Mouse (Mus musculus) kidney, embryonic 14.5 days (tissue): ENCODE measurements around the gene 5730522E02Rik. TPM values are rescaled to one million over a fixed set of nuclear protein-coding genes. Genes with fewer than 3 reads are reported as not detected.

Experiments
- ATAC-seq: fragments of 200-750 bp; cut with Nextera tagmentation; 2 replicates; pipeline ENCODE4 v1.8.0; 2017; ENCODE audit warnings: moderate number of reproducible peaks, mild to moderate bottlenecking, moderate TSS enrichment, moderate library complexity; ENCODE audit not compliant: low FRiP score, low TSS enrichment
- H3K27ac ChIP-seq: fragments of 300-500 bp; sonication (generic); 2 replicates; pipeline ENCODE4 v1.5.1; 2014; ENCODE audit warnings: low read depth, mild to moderate bottlenecking, low read length, moderate library complexity, mixed read lengths
- H3K27me3 ChIP-seq: fragments of 300-500 bp; sonication (generic); 2 replicates; pipeline ENCODE4 v1.6.1; 2014; ENCODE audit warnings: mild to moderate bottlenecking, low read length; ENCODE audit not compliant: control insufficient read depth, insufficient read depth
- H3K36me3 ChIP-seq: fragments of 300-500 bp; sonication (generic); 2 replicates; pipeline ENCODE4 v1.6.1; 2014; ENCODE audit warnings: low read length, mixed read lengths; ENCODE audit not compliant: control insufficient read depth, insufficient read depth
- H3K4me1 ChIP-seq: fragments of 300-500 bp; sonication (generic); 2 replicates; pipeline ENCODE4 v1.6.1; 2014; ENCODE audit warnings: low read length, mixed read lengths; ENCODE audit not compliant: control insufficient read depth, insufficient read depth
- H3K4me2 ChIP-seq: fragments of 300-500 bp; sonication (generic); replicated peaks from 2 replicates; pipeline ENCODE4 v1.6.1; 2014; ENCODE audit warnings: low read depth, mild to moderate bottlenecking, low read length
- H3K4me3 ChIP-seq: fragments of 300-500 bp; sonication (generic); 2 replicates; pipeline ENCODE4 v1.5.1; 2014; ENCODE audit warnings: mild to moderate bottlenecking, low read length
- H3K9ac ChIP-seq: fragments of 300-500 bp; sonication (generic); 2 replicates; pipeline ENCODE4 v1.6.1; 2014; ENCODE audit warnings: low read depth, mild to moderate bottlenecking, low read length, moderate library complexity
- H3K9me3 ChIP-seq: fragments of 300-500 bp; sonication (generic); 2 replicates; pipeline ENCODE4 v1.6.1; 2016; ENCODE audit warnings: low read length; ENCODE audit not compliant: control insufficient read depth
- WGBS: fragments of 180-500 bp; shearing (Covaris S2); extraction: QIAGEN DNeasy Blood & Tissue Kit; methylation state at CpG from one replicate; pipeline ENCODE4 v1.1.7; 2014; 5-methylcytosine and 5-hydroxymethylcytosine counted together
- polyA plus RNA-seq: library from polyadenylated mRNA; unstranded; fragments of >200 nt; fragmentation: Nextera tagmentation; extraction: Ambion mirVana; gene quantifications from 2 replicates; pipeline ENCODE4 v1.2.1, GENCODE M21; 2014

5730522E02Rik gene
- polyA plus RNA-seq, 1 experiment from 2014 or later: 3.1 TPM

DNA sequence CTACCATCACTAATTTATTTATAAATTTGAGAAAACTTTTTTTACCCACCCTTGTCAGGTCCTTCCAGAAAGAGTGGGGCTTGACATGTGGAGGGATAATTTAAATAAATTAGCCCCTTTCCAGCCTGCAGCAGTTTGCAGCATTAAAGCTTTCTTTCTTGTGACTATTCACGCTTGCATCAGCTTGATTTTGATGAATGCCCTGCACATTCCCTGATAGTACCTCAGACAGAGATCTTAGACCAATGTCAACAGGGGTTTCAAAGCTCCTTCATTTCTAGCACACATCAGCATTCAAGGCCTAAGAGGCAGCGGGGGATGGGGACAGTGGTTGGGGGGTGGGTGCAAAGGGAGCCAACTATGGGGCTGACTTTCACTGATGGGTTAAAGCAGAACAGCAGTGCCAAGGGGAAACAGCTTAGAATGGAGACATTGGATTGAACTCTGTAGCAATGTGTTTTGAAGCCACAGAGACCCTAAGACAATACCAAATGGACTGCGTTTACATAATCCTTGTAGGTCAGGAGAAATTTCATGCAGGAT is 545.9 kb downstream of the 5730522E02Rik start:
- no peak overlapping the region for H3K4me2 ChIP-seq
- 72% methylated on average over 3 of the region's 3 CpGs for WGBS
- no peak overlapping the region for H3K4me3 ChIP-seq
- H3K9me3 ChIP-seq: no peaks in the 10 kb centered on the region
- no peaks in the 10 kb centered on the region for H3K36me3 ChIP-seq
- no peak overlapping the region for H3K27ac ChIP-seq
- H3K4me1 ChIP-seq: no peaks in the 10 kb centered on the region
- H3K27me3 ChIP-seq: no peaks in the 10 kb centered on the region
- no peak for ATAC-seq
- H3K9ac ChIP-seq: no peak overlapping the region

DNA sequence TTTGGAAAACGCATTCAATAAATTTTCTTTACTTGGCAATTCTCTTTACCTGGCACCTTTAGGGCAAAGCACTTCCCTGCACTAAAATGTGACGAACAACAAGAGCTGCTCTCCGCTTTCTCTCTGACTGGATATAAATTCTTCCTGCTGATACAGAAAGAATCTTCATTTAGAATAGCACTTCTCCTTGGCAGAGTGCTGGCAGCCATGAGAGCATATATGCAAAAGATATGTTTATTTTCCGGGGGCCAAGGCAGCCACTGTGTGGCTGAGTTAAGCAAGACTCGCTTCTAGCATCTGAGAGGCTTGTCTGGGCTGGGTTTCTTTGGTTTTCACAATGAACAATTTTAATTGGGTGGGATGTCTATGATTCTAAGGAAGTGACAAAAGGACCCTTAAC is 564.3 kb downstream of the 5730522E02Rik start:
- no peak for ATAC-seq
- no peaks in the 10 kb centered on the region for H3K9me3 ChIP-seq
- H3K9ac ChIP-seq: no peak overlapping the region
- WGBS: 72% methylated on average over 5 of the region's 5 CpGs
- no peaks in the 10 kb centered on the region for H3K36me3 ChIP-seq
- no peak overlapping the region for H3K27ac ChIP-seq
- H3K4me1 ChIP-seq: no peaks in the 10 kb centered on the region
- no peak overlapping the region for H3K4me2 ChIP-seq
- H3K27me3 ChIP-seq: no peaks in the 10 kb centered on the region
- H3K4me3 ChIP-seq: no peak overlapping the region

DNA sequence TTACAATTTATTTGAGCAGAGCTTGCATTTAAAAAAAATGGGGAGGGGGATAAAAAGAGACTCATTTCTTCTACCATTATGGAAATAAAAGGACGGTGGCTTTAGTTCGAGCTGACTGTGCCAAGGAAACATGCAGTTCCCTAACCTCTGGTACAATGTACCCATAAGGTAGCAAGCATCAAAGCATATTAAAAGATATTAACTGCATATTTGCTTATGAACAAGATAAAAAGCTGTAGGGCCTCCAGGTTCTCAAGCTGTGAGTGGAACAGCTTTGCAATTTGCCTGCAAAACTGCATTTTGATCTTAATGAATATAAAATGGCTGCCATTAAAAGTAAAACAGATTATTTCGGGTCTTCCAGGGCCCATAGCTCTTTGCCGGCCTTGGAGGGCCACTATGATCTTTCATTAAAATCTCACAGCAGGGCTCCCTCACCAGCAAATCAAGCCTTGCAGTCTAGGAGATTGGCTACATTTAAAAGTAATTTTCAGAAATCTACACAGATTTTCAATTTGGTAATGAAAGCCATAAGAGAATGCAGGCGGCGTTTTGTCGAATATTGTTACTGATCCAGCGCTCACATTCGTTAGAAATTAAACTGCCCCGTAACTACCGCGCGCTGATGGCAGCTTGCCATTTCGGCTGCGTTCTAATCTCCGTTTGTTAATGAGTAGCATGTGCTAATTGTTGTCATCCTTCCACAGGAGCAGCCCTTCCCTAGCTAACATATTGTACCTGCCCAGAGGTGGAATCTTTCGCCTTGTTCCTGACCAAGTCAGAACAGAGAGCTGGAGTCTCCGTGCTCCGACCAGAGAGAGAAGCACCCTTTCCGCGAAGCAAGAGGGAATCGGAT is 565.6 kb downstream of the 5730522E02Rik start:
- H3K27ac ChIP-seq: no peak overlapping the region
- H3K4me3 ChIP-seq: no peak overlapping the region
- no peaks in the 10 kb centered on the region for H3K27me3 ChIP-seq
- H3K9ac ChIP-seq: no peak overlapping the region
- H3K36me3 ChIP-seq: no peaks in the 10 kb centered on the region
- 0 out of 2 replicates have a peak overlapping the region, but pooled peaks have one; percentile 1 for H3K4me2 ChIP-seq
- no peaks in the 10 kb centered on the region for H3K4me1 ChIP-seq
- ATAC-seq: no peak
- no peaks in the 10 kb centered on the region for H3K9me3 ChIP-seq
- WGBS: 63% methylated on average over 22 of the region's 22 CpGs

DNA sequence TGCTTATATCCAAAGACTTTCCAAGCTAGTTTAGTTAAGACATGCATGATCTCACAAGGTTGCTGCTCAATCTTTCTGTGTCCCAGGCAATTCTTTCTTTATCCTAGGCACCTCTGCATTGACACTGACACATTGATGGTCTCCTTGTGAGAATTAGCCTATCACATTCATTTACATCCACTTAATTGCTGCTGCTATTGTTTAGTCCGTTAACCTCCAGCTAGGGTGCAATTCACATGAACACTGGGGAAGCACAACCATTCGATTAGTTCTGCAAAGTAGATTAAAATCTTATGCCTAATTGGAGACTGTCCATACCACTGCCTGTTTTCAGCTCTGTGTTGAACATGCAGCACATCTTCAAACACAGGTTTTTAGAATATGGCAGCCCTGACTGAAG is 603.7 kb downstream of the 5730522E02Rik start:
- Histone ChIP-seq H3K4me2 (no peak overlapping the region), H3K4me3 (no peak overlapping the region), H3K36me3 (no peaks in the 10 kb centered on the region), H3K9ac (no peak overlapping the region), H3K4me1 (no peaks in the 10 kb centered on the region), H3K9me3 (no peaks in the 10 kb centered on the region), H3K27me3 (no peaks in the 10 kb centered on the region), H3K27ac (no peak overlapping the region)
- no peak for ATAC-seq
- 43% methylated on average over 2 of the region's 2 CpGs for whole genome bisulfite sequencing

DNA sequence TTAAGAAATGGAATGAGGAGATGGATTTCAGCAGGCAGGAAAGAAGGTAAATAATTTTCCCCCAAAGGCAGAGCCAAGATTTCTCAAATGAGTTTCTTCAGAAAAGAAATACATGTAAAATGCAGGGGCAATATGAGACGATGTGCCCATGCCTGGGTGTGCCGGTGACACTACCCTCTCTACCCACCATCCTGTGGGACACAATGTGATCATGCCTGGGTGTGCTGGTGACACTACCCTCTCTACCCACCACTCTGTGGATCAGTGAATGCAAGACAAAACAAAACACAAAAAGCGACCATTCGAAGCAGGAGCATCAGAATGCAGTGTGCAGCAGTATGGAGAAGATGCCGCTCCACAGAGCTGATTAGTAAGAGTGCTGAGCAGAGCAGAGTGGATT is 610.5 kb downstream of the 5730522E02Rik start:
- H3K9ac ChIP-seq: no peak overlapping the region
- no peak for ATAC-seq
- H3K4me2 ChIP-seq: no peak overlapping the region
- no peak overlapping the region for H3K27ac ChIP-seq
- H3K9me3 ChIP-seq: no peaks in the 10 kb centered on the region
- no peak overlapping the region for H3K4me3 ChIP-seq
- no peaks in the 10 kb centered on the region for H3K36me3 ChIP-seq
- no peaks in the 10 kb centered on the region for H3K27me3 ChIP-seq
- H3K4me1 ChIP-seq: no peaks in the 10 kb centered on the region
- 90% methylated on average over 5 of the region's 5 CpGs for WGBS

DNA sequence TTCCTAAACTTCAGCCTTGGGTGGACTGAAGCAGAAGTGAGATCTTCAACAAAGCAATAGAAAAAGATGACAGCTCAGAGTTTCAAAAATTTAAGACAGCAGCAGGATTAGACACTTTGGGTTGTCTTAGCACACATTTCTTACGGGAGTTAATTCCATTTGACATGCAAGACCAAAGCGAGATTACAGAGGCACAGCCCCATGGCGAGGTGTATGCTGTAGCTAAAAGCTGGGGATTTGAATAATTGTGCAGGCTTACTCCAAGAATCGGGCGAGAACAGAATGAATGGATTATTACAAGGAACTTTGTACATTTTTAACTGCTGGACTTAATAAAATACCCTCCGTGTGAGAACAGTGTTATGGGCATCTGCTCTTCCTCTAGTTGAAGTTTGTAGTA is 615.3 kb downstream of the 5730522E02Rik start:
- H3K27ac ChIP-seq: no peak overlapping the region
- no peaks in the 10 kb centered on the region for H3K4me1 ChIP-seq
- H3K4me2 ChIP-seq: no peak overlapping the region
- WGBS: 69% methylated on average over 6 of the region's 6 CpGs
- no peaks in the 10 kb centered on the region for H3K9me3 ChIP-seq
- H3K36me3 ChIP-seq: no peaks in the 10 kb centered on the region
- H3K9ac ChIP-seq: no peak overlapping the region
- ATAC-seq: no peak
- no peaks in the 10 kb centered on the region for H3K27me3 ChIP-seq
- H3K4me3 ChIP-seq: no peak overlapping the region

DNA sequence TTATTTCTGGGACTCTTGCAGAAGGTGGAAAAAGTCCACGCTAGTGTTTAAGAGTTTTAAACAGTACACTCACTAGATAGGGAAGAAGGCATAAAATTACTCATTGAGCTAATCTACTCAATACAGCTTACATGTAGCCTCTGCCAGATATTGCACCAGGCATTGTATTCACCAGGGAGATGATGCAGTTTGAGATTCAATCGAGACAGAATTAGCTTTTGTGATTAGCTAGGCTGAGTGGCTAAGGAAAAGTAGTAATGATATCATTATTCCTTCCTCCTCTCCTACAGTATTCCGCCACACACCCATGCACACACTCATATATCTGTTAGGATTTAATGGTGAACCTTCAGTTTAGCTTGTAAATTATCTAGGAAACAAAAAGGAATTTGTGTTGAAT is 615.8 kb downstream of the 5730522E02Rik start:
- H3K36me3 ChIP-seq: no peaks in the 10 kb centered on the region
- no peak overlapping the region for H3K27ac ChIP-seq
- H3K27me3 ChIP-seq: no peaks in the 10 kb centered on the region
- WGBS: 66% methylated on average over 3 of the region's 3 CpGs
- H3K4me2 ChIP-seq: no peak overlapping the region
- ATAC-seq: no peak
- H3K4me3 ChIP-seq: no peak overlapping the region
- H3K4me1 ChIP-seq: no peaks in the 10 kb centered on the region
- H3K9ac ChIP-seq: no peak overlapping the region
- H3K9me3 ChIP-seq: no peaks in the 10 kb centered on the region

DNA sequence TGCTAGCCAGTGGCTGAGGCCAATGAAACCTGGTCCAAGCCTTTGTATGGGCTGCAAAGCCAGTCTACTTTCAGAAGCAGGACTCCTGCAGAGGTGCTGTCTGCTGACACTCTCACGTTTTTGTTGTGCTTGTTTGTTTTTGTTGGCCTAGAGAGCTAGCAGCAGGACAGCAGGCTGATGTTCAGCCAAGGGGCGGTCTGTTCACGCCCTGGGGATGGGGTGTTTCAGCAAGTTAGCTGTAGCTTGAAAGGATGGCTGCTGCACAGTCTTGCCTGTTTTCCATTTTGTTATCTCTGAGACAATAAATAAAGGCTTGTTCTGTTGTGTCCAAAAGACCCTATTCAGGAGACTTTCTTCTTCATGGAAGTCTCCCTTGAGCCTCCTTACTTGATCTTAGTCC is 618.3 kb downstream of the 5730522E02Rik start:
- Histone ChIP-seq H3K27me3 (no peaks in the 10 kb centered on the region), H3K36me3 (no peaks in the 10 kb centered on the region), H3K4me3 (no peak overlapping the region), H3K9ac (no peak overlapping the region), H3K4me1 (no peaks in the 10 kb centered on the region), H3K27ac (no peak overlapping the region), H3K4me2 (no peak overlapping the region), H3K9me3 (no peaks in the 10 kb centered on the region)
- ATAC-seq: peak; percentile 32; the same call in 1 of the 2 replicates
- WGBS: 7% methylated on average over 3 of the region's 3 CpGs

DNA sequence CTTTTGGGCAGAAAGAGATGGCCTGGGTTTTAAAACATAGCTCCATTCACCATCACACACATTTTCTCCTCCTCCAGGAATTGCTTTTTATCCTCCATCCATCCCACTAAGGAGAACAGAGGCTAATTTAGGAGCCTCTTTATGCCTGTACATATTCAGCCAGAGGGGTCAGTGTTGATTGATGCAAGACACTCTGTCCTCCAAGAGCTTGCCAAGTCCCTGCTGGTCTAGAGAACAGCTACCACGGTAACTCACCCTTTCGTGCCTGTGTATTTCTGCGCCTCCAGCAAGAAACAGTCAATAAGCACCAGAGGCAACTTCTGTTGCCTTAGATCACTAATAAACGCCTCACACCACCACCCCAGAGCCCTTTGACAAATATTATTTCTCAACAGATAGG is 620.3 kb downstream of the 5730522E02Rik start:
- Histone ChIP-seq H3K36me3 (no peaks in the 10 kb centered on the region), H3K9me3 (no peaks in the 10 kb centered on the region), H3K4me1 (no peaks in the 10 kb centered on the region), H3K27ac (no peak overlapping the region), H3K9ac (no peak overlapping the region), H3K27me3 (no peaks in the 10 kb centered on the region), H3K4me3 (no peak overlapping the region), H3K4me2 (no peak overlapping the region)
- WGBS: 54% methylated on average over 4 of the region's 4 CpGs
- ATAC-seq: no peak
